Mouse (Mus musculus): Measurements from ENCODE around the gene Coro1c.

Coro1c gene

GRCm38 (mm10) chr5:113924608-113925007, 16.1 kb upstream of the Coro1c start:
- no peak for DNase-seq (ENCODE audit: low spot score)

GRCm38 (mm10) chr5:113921310-113922166, 13.0 kb upstream of the Coro1c start:
- DNase-seq (ENCODE audit: low spot score) = no peak

GRCm38 (mm10) chr5:113919060-113919459, 10.5 kb upstream of the Coro1c start:
- DNase-seq (ENCODE audit: low spot score) = no peak

GRCm38 (mm10) chr5:113918654-113919053, 10.1 kb upstream of the Coro1c start:
- peak; percentile 58 for DNase-seq (ENCODE audit: low spot score)

DNA sequence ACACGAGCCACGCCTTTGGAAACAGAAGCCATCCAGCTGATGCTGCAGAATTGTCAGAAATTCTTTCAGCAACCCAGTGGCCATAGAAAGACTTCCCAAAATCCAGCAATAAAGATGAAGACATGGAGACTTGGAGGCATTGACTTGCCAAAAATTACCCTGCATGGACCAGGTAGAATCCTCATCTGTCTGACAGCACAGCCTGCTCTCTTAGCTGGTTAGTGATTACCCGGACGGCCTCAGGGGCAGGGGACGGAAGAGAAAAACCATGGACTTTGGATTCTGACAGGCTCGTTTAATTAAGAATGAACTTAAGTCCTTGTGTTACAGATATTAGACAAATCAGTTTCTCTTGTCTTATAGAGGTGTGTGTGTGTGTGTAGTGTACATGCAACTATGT, 2.1 kb upstream of the Coro1c start:
- DNase-seq (ENCODE audit: low spot score) = no peak

DNA sequence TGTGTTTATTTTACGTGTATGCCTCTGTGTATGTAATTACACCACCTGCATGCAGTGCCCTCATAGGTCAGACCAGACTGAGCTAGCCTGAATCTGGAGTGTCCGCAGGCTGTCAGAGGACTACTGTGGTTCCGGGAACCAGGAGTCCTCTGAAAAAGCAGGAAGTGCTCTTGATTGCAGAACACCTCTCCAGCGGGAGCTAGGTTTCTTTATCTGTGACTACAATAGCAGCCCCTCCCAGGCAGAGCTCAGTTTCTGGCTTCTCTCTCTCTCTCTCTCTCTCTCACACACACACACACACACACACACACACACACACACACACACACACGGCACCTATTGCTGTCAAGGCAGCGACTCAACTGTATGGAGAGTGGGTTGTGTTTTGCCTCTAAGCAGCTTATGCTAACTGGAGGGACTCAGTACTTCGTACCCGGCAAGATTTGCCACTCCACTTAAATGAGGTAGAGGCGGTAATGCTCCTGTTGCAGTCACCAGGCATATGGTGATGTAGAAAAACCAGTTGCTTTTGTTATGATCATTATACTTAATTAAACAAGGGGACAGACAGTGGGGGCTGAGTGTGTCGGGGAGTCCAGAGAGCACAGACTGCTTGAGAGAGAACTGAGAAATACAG, 1.6 kb upstream of the Coro1c start:
- DNase-seq (ENCODE audit: low spot score) = peak; percentile 59

DNA sequence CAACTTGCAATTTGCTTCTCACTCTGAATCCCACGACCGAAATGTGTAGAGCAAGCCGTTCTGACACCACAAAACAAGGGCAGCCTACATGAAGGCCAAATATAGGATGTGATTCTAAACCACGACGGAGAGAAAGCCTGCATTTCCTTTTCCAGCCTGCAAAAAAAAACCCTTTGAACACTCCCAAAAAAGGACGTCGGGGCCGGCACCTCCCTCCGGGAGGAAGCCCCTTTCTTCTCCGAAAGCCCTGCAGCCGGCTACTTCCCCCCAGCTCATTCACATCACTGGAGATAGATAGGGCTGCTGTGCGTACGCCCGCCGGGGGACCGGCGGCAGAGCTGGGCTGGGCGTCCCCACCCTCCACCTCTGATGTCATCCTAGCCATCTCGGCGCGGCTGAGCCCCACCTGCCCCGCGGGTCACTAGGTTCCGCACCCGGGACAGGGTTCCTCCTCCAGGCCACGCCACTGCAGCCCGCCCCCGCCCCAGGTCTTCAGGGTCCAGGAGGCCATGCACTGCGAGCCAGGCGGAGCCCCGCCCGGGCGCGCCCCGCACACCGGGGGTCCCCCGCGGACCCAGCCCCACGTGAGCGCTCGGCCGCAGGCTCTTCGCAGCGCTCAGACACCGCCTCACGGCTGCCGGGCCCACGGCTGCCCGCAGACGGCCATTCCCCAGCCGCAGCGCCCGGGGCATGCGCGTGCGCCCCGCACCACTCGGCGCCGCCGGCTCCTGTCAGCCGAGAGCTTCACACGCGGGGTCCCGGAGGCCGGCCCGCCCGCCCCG, 581 bp downstream of the Coro1c start:
- peak; percentile 71 for DNase-seq (ENCODE audit: low spot score)

GRCm38 (mm10) chr5:113906958-113907735, 1.4 kb downstream of the Coro1c start:
- peak; percentile 53 for DNase-seq (ENCODE audit: low spot score)

DNA sequence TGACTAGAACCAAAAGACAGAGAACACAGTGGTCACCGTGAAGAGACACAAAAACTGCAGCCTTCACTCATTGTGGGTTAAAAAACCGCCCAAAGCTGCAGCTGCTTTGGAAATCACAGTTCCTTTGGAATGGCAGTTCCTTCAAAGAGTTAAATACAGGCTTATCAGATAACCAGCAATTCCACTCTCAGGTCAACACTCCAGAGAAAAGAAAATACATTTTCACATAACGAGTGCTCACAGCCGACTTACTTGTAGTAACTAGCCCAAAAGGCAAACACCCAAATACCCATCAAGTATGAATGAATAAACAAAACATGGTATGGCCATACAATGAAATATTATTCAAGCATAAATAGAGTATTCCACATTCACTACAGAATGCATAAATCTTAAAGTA, 3.6 kb downstream of the Coro1c start:
- no peak for DNase-seq (ENCODE audit: low spot score)

DNA sequence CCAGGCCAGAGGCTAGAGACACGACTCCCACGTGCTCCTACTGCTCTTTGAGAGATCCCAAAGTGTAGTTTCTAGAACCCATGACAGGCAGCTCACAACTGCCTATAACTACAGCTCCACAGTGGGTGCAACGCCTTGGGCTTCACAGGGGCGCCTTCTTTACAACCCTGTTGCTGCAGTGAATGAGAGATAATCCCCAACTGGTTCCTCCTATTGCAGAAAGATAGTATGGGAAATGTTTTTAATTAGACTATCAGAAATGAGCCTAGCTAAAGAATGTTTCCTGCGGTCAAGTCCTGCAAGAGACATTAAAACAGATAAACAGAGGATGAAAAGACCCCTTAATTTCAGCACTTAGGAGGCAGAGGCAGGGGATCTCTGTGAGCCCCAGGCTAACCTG, 5.6 kb downstream of the Coro1c start:
- no peak for DNase-seq (ENCODE audit: low spot score)

DNA sequence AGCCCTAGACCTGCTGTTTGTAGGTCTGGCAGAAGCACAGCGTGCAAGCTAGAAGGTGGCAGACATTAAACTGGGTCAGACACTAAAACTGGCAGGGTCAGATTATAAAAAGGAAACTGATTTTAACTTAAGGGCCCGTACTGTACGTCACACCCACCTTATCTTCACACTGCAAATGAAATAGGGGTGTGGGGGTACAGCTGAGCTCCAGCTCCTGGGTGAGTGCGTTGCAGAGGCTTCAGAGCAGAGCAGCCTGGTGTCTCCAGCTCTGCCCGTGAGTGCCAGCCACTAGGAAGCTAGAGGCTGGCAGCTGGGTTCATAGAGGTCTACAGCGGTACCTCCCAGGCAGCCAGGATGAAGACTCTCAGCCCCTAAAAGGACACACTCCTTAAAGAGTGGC, 6.5 kb downstream of the Coro1c start:
- DNase-seq (ENCODE audit: low spot score) = no peak

DNA sequence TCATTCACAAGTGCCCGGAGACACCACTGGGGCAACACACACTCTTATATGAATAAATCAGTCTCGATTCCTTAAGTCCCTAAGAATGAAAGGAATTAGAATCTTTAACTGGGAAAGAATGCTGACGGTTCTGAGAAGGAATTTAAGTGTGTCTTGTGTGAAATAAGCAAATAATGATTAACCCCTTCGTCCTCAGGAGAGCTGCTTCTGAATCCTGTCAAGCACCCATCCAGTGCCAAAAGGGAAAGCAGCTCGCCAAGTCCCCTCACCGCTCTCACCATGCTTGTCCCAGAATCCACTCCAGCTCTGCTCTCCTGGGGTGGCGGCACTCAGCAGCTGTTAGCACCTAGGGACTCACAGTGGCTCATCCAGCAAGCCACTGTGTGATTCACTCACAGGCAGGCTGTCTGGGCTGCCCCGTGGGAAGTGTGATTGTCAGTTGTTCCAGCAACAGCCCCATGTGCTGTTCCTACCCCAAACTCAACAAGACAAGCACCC, 7.4 kb downstream of the Coro1c start:
- DNase-seq (ENCODE audit: low spot score) = peak; percentile 66

DNA sequence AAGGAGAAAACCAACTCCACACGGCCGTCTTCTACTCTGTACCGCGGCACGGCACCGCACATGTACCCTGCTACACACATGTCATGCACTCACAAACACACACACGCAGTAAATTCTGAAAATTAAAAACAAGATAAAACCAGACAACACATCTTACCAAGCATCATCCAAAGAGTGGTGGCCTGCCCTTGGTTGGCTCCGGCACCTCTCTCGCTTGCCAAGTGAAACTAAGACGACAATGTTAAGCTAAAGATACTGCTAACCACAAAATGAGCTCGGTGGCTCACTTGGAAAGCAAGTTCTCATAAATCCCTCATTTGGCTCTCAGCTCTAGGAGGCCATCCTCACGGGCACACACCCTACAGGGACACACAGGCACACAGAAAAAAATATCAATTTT, 9.0 kb downstream of the Coro1c start:
- no peak for DNase-seq (ENCODE audit: low spot score)

DNA sequence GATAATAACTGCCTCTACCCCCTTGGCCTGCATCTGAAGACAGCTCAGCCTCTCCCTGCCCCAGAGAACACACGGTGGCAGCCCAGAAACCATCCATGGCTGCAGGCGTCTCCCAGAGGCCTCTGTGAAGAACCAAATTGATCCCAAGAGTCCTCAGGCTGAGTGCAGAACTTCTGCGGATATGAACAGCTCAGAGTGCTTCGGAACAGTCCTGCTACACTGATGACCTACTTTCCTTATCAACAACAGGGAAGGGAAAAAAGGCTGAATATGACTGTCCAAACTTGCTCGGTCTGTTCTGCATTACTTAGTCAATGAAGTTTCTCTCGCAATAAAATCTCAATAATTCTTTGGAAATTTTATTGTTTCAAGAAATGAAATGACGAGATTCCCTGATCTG, 16.6 kb downstream of the Coro1c start:
- DNase-seq (ENCODE audit: low spot score) = no peak

- no peak for DNase-seq (ENCODE audit: low spot score)
Observed at GRCm38 (mm10) chr5:113890874-113891273, 17.7 kb downstream of the Coro1c start.

GRCm38 (mm10) chr5:113889912-113890311, 18.6 kb downstream of the Coro1c start:
- DNase-seq (ENCODE audit: low spot score) = no peak

DNA sequence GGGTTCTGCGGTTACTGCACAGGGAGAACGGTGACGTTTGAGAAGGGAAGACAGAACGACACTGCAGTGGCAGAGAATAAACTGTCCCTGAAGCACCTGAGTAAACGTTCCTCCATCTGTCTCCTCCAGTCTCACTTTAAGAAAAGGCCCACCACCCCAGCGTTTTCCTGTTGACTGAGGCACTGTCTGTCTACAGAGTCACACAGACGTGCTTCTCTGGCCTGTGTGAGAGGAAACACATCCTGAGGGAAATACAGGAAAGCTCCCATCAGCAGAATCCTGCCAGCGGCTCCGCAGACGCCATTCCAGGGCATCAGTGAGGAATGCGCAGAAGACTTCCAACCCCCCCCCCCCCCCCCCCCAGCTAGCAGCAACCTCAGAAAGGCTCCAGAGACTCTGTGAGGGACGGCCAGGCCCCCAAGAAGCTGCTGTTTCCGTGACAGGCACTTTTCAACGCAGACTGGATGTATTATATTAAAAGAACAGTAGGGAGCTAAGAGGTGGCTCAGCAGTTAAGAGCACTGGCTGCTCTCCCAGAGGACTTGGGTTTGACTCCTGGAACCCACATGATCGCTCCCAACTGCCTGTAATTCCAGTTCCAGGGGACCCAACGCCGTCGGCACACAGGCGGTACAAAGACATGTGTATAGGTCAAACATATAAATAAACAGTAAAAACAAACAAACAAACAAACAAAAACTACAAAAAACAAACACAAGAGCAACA, 19.2 kb downstream of the Coro1c start:
- no peak for DNase-seq (ENCODE audit: low spot score)

- no peak for DNase-seq (ENCODE audit: low spot score)
Observed at GRCm38 (mm10) chr5:113888186-113888795, 20.3 kb downstream of the Coro1c start.

DNA sequence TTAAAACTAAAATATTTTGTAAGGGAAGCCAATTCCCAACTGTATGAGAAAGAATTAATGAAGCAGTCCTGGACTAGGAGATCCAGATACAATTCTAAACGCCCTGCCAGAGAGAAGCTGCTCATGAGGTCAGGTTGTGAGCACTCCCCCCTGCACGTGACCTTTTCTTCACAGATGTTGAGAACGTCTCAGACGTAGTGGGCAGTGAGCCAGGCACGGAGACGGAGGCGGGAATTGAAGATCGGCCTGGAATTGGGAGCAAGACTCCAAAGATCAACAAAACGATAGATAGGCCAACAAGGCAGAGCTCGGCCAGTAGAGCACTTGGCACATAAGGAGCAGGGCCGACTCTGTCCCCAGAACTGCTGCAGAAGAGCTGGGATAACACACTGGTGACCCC, 21.4 kb downstream of the Coro1c start:
- no peak for DNase-seq (ENCODE audit: low spot score)

DNA sequence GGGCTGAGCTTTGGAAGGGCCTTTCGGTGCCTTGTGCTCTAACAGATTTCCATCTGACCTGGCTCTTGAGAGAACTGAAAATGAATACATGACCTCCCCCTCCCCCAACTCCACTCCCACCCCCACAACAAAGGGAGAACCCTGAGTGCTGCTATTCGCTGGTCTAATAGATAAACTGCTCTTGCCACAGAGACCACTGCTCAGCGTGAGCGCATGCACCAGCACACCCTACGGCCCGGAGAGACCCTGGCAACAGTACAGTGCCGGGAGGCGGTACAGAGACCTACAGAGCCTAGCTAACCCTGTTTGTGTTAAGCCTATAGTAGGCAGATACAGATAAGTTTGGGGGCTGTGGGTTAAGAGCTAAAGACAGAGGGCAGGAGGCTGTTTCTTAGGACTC, 22.9 kb downstream of the Coro1c start:
- DNase-seq (ENCODE audit: low spot score) = no peak

- DNase-seq (ENCODE audit: low spot score) = no peak
Observed at GRCm38 (mm10) chr5:113884750-113885149, 23.8 kb downstream of the Coro1c start.
